Mouse (Mus musculus): ENCODE data around the gene Gm42372.
A peak's percentile ranks its signal among the peaks of the same experiment; 100 is the strongest.

The Gm42372 gene

DNA sequence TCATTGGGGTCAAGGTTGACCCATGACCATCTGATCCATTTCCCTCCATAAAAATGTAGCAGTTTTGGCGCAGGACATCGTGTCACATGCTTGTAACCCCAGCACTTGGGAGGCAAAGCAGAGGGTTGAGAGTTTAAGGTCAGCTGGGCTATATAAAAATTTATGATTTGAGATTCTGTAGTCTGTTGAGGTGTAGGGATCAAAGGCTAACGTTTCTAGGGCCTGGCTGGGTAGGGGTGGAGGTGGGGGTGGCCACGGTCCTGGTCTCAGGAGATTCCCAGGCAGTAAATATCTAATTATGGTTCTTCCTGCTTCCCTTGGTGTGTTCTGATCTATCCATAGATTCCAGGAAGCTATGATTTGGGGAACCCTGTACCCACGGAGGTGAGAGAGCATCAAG, 21.2 kb upstream of the Gm42372 start:
- DNase-seq, result no peak

DNA sequence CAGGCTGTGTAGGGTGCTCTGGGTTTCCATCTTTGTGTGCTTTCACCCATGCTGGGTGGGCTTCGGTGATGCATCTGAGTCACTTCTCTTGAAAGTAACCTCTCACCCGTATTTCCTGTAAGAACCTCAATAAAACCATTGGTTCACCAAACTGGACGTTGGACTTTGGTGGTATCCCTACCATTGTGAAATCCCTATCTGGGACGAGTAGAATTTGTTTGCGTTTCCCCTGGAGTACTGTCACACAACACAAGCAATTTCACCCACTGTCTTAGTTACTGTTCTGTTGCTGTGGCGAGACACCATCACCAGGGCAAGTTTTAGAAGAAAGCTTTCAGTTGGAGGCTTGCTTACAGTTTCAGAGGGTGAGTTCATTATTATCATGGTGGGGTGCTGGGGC, 14.5 kb upstream of the Gm42372 start:
- DNase-seq, result no peak

- no peak for DNase-seq
These were observed 11.7 kb upstream of the Gm42372 start for GRCm38 (mm10) chr7:16971160-16971559.

DNA sequence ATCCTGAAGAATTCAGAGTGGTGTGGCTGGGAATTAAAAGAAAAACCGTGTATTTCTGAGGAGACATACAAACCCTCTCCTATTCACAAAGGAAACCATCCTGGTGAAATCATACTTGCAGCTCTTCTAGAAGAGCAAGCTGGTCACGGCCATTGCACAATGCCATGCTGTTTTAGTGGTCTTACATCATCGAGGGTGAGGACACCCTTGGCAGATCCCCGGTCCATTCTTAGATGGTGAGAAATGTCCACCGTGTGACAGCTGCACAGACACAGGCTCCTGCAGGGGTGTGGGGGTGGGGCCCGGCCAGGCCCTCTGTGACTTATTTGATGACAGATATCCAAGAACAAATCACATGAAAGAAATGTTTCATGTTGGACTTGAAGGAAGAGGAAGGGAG, 8.9 kb upstream of the Gm42372 start:
- DNase-seq, result no peak

GRCm38 (mm10) chr7:16976298-16976697, 6.6 kb upstream of the Gm42372 start:
- no peak for DNase-seq

DNA sequence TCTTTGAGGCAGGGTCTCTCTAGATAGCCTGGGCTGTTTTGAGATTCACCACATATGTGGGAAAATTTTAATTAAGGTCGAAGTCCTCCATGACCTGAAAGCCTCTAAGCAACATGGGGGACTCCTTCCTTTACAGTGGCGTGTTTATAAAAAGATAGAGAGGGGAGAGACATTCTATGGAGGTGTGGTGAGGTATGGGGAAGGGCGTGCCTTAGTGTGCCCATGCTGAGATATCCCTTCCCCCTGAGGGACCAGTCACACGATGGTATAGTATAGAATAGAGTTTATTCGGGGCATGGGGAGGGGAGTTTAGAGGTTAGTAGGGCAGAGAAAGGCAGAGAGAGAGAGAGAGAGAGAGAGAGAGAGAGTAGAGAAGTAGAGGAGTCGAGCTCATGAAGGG, 4.7 kb upstream of the Gm42372 start:
- no peak for DNase-seq

DNA sequence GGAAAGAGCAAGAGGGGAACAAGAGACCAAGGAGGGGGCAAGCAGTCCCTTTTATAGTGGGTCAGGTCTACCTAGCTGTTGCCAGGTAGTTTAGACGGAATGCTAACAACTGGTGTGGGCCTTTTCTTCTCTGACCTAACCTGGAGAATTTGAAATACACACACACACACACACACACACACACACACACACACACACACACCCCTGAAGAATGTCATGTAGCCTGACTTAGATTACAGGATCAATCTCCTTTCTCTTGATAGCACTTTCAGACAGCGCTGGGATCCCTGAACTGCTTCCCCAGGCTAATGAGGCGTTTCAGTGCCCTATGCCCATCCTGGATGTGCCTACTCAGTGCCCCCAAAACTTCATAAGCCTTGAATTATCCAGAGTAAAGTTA, 4.3 kb upstream of the Gm42372 start:
- no peak for DNase-seq

- no peak for DNase-seq
These were observed 2.5 kb upstream of the Gm42372 start for GRCm38 (mm10) chr7:16980348-16980747.

GRCm38 (mm10) chr7:16987541-16988149, 4.8 kb downstream of the Gm42372 start:
- DNase-seq, result no peak

GRCm38 (mm10) chr7:16988405-16988804, 5.5 kb downstream of the Gm42372 start:
- DNase-seq, result peak; percentile 43

DNA sequence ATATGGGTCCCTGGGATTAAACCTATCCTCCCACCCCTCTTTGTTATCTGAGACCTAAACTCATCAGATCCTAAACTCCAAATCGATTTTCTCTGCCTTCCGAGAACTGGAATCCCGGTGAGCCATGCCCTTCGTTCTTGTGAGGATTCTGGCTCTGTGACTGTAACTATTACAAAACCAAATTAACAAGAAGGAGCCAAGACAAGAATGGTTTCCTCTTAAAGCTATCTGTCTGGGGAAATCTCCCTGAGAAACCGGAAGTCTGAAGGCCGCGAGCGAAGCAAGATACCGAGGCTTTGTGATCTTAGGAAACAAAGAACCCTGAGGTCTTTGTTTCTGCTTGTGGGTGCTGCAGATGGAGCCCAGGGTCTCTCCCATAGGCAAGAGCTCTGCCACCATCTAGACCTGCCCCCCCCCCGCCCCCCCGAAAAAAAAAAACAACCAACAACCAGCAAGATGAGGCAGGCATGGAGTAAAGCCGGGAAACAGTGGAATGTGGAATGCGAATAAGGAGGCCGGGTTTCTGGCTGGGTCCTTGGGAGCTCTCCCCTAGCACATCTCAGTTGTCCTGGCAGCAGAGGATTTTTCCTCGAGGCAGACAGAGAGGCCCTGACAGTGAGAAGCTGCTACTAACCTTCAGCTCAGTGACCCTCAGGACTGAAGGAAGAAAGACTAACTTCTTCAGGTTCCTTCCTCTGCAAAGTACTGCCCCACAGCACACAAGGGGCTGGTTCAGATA, 7.3 kb downstream of the Gm42372 start:
- DNase-seq, result no peak

DNA sequence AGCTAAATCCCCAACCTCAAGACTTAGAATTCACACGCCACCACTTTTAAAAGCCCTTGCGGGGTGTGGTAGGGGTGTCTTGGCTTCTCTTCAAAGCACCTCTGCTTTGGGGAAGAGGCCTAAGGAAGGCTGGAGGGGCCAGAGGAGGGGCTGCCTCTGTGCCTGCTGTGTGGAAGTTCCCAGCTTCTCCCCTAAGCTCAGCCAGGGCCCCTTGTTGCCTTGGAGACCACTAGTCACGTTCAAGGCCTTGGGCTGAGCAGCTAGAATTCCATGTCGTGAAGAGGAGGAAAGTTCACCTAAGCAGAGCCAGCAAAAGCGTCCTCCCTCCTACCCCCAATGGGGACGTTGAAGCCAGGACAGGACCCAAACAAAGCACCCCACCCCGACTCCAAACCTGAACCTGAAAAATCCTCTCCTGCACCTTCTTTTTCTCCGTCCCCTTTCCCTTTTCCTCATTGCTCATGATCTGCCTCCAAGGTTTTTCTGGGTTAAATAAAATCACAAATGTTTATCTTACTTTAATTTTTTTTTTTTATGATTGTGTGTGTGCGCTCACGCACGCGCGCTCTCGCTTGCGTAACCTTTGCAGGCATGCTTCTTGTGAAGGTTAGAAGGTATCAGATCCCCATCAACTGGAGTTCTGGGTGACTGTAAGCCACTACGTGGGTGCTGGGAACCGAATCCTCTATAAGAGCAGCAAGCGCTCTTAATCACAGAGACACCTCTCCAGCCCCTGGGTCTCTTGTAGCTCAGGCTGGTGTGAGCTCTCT, 9.0 kb downstream of the Gm42372 start:
- no peak for DNase-seq

- no peak for DNase-seq
These were observed 9.5 kb downstream of the Gm42372 start, which contains the start of gene Ccdc8 for GRCm38 (mm10) chr7:16992451-16992807. TSS of gene Ccdc8 (plus strand) at chr7:16992708.

GRCm38 (mm10) chr7:16993651-16994399, 10.9 kb downstream of the Gm42372 start:
- DNase-seq, result no peak

- no peak for DNase-seq
These were observed 11.5 kb downstream of the Gm42372 start for GRCm38 (mm10) chr7:16994400-16994799.

DNA sequence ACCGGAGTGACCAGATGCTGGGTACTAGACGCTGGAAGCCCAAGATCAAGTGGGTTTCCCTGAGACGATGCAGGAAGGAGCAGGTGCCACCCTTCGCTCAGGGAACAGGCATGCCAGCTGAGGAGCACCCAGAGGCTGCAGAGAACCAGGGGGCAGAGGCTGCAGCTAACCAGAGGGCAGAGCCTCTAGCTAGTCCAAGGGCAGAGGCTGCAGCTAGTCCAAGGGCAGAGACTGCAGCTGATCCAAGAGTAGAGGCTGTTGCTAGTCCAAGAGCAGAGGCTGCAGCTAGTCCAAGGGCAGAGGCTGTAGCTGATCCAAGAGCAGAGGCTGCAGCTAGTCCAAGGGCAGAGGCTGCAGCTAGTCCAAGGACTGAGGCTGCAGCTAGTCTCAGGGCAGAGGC, 12.5 kb downstream of the Gm42372 start:
- no peak for DNase-seq

GRCm38 (mm10) chr7:16999233-16999632, 16.3 kb downstream of the Gm42372 start:
- no peak for DNase-seq

DNA sequence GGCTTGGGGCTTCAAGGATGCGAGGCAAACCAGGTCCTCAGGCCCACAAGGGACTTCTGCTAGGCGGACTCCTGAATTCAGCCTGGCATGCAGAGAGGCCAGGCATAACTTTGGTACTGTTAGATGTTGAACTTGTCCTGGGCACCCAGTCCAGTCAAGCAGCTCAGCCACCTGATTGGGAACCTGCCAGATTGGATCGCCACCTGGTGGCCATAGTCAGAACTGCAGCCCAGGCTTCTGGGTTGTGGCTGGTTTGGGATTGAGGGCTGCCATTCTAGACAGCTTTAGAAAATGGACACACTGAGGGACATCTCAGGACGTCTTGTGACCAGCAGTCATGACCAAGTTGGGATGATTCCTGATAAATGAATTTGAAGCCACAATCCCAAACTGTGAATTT, 16.8 kb downstream of the Gm42372 start:
- DNase-seq, result peak; percentile 84

DNA sequence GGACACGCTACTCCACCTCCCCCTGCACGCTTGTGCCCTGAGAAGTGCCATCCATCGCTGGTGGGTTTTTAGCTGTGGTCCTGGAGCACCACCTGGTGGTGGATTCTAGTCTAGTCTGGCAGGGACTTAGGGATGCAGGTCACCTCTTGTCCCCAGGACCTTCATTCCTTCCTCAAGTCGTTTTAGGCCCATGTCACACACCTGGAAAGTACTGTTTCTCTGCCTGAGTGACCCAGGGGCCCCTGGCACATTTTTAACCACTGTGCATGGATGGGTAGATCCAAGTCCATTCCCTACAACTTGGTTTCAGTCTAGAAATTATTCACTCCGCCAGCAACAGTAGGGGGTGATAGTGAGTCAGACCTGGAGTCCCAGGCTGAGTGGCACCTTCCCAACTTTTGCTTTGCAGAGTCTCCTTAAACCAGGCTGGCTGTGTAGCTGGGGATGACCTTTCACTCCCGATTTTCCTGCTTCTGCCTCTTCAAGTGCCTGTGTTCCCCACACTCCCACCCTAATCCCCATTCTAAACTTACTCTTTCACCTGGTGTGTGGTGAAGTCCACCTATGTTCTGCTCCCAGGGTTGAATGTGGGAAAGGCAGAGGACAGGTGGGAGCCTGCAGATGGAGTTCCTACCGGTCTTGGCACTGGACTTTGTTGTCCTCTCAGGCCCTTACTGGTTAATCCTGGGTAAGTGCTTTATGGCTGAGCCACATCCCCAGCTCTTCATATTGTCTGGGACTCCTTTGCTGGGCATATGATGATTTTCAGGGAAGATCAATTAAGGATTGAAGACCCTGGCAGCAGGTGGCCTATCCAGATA, 19.7 kb downstream of the Gm42372 start:
- DNase-seq, result peak; percentile 86

DNA sequence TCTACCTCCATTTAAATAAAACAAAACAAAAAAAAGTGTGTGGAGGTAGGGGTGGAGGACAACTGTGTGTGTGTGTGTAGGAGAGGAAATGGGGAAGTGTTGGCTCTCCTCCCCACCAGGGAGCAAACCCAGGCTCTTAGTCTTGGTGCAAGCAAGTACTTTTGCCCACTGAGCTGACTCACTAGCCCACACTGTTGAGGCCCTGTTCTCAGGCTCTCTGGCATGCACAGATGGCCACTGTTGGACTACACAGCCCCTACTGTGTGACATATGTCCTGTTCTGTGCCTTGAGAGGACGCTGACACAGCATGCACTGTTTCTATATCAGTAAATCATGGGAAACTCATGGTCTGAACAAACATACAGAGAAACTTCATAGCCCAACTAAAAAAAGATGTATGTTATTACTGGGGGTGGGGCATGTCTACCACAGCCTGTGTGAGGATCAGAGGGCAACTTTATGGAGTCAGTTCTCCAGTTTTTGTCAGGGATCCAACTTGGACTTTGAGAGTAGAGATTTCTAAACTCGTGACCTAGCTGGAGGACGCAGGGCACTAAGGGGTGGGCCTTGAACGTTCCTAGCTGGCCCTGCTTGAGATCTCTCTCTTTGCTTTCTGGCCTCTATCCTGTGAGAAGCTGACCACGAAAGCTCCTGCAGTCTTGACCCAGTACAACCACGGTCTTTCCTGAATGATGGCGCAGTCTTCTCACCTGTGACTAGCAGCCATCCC, 20.5 kb downstream of the Gm42372 start:
- DNase-seq, result peak; percentile 87

DNA sequence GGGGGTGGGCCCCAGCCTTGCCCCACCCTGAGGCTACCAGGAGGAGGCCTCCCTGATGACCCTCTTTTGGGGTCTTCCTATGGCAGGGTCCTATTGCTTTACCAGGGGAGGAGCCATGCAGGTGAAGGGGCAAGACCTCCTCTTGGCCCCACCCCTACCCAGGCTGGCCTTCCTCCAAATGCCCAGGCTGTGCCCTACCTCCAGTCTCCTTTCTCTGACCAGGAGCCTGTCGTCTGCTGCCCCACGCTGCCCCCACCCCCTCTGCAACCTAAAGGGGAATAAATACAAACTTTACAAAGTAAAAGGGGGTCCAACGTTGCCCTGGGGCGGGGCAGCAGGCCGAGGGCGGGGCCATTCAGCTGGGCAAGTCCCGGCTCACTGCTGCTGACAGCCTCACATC, 21.8 kb downstream of the Gm42372 start:
- DNase-seq, result peak; percentile 73

DNA sequence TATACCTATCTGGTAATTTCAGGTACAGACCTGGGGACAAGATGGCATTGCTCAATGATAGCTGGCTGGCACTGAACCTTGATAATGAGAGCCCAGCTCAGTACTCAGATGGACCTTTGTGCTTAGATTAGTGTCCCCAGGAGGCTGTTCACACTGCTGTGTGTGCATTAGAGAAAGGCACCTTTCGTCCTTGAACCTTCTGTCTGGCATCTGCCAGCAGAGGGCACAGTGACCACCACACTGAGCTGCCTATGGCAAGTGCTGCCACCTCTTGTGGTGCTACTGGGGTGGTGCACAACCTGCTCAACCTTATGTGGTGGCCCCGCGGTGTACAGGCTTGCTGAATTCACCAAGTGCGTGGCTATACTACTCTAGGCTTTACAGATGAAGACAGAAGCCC, 24.4 kb downstream of the Gm42372 start:
- DNase-seq, result peak; percentile 57
